Mouse (Mus musculus) macrophage (primary cell): Measurements from ENCODE around the gene Ube2g1. TPM values are rescaled to one million over a fixed set of nuclear protein-coding genes. Genes with fewer than 3 reads are reported as not detected.
A peak's percentile ranks its signal among the peaks of the same experiment; 100 is the strongest.
"Not testable (repeated sequence)": the region's sequence is repeated elsewhere in the genome, so short reads cannot be mapped to it uniquely, and the experiment has no call there.

Experiments
- H3K27ac ChIP-seq: fragments of 350-480 bp; formaldehyde crosslinking; 2 replicates; pipeline ENCODE4 v1.9.0; 2021
- H3K36me3 ChIP-seq: fragments of 350-480 bp; formaldehyde crosslinking; 2 replicates; pipeline ENCODE4 v1.9.0; 2021; ENCODE audit errors: inconsistent target
- H3K4me3 ChIP-seq: fragments of 350-480 bp; formaldehyde crosslinking; 2 replicates; pipeline ENCODE4 v1.9.0; 2021; ENCODE audit errors: inconsistent target
- H3K79me2 ChIP-seq: fragments of 350-480 bp; formaldehyde crosslinking; 2 replicates; pipeline ENCODE4 v1.9.0; 2021; ENCODE audit errors: inconsistent target
- WGBS: methylation state at CpG from one replicate; pipeline ENCODE4 v1.1.7; 2026; ENCODE audit warnings: inconsistent platforms; ENCODE audit not compliant: missing documents; 5-methylcytosine and 5-hydroxymethylcytosine counted together
- polyA plus RNA-seq: library from polyadenylated mRNA; stranded (reverse); fragments of 250-400 nt; gene quantifications from 3 replicates; pipeline ENCODE4 v1.2.4, GENCODE M21; 2018; ENCODE audit warnings: inconsistent platforms

The Ube2g1 gene
- polyA plus RNA-seq, 1 experiment from 2014 or later = 32.9 TPM

DNA sequence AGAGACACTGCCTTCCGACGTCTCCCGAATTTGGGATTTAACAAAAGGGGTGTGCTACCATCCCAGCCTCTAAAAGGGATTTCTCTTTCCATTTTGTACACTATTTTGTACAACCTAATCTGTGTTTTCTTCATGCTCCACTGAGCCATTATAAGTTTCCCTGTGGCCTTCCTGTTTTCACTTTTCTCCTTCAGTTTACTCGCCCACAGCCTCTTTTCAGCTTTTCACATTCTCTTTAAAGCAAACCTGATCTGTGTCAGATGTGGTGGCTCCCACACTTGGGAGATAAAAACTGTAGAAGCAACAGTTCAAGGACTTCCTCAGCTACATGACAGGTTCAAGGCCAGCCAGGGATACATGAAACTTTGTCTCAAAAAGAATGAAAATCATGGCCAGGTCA lies 85.3 kb downstream of the Ube2g1 start:
- Histone ChIP-seq H3K36me3 (no peaks in the 10 kb centered on the region), H3K4me3 (no peak overlapping the region), H3K27ac (peak overlapping the region; percentile 98), H3K79me2 (peaks cover 71% of the 10 kb centered on the region)
- WGBS = 85% methylated on average over 4 of the region's 4 CpGs

DNA sequence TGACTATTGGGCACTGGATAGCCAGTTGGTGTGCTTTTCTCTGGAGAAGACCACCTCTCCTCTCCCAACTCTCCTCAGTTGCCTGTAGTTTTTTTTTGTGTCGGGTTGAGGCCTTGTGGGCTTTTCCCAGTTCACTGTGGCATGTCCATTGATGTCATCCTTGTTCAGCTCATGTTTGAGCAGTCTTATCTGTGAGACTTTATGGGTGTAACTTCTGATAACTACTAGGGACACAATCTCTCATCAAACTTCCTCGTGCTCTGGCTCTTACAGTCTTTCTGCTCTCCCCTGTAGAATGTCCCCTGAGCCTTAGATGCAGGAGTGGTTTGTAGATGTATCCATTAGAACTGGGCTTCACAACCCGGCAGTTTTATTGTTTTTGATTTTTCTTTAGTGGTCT lies 87.9 kb downstream of the Ube2g1 start:
- Histone ChIP-seq H3K27ac (no peak overlapping the region), H3K36me3 (no peaks in the 10 kb centered on the region), H3K4me3 (no peak overlapping the region), H3K79me2 (peaks cover 98% of the 10 kb centered on the region)
- 97% methylated on average over 3 of the region's 3 CpGs for WGBS

DNA sequence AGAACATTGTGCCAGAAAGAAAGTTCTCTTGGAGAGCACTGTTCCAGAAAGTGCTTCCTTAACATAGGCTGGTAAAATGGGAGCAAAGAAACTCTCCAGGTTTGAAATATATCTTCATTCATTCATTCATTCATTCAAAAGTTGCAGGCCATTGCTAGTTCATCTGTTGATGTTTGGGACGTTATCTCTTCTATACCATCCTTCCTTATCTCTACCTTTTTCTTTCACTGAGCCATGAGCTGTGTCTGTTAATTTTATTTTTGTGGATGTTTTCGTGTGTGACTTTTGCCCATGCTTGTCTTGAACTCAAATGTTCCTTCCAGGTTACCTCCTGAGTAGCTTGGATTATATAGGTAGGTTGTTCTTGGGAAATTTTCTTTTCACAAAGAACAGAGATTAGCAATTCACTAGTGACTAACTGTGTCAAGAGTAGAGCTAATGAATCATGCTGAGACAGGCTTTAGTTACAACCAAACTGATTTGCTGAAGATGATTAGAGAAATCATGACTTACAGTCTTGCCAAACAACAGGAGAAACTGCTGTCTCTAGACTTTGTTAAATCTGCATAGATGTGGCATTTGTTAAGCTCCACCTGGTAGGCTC lies 89.4 kb downstream of the Ube2g1 start:
- 0 out of 2 replicates have a peak, but pooled peaks cover 5% of the 10 kb centered on the region for H3K36me3 ChIP-seq
- peaks cover 99% of the 10 kb centered on the region for H3K79me2 ChIP-seq
- peak overlapping the region; percentile 73 for H3K27ac ChIP-seq
- no peak overlapping the region for H3K4me3 ChIP-seq
- WGBS = 100% methylated on average over 1 of the region's 2 CpGs

DNA sequence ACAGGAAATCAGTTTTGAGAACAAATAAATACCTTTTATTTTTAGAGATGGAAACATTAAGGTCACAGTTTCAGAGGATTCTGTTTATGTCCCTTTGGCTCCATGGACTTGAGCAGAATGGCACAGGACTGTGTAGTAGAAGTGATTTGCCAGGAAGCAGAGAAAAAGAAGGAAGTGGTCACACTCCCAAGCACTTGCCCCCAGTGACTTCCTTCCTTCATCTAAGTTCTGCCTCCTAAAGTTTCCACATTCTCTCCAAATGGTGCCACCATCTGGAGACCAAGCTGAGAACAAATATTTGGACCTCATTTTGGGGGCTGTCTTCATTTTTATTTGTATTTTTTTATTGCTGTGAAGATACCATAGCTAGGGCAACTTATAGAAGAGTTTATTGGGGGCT lies 90.2 kb downstream of the Ube2g1 start:
- H3K27ac ChIP-seq = peak overlapping the region; percentile 73
- H3K4me3 ChIP-seq = no peak overlapping the region
- H3K79me2 ChIP-seq = peaks cover 99% of the 10 kb centered on the region
- 0 out of 2 replicates have a peak, but pooled peaks cover 8% of the 10 kb centered on the region for H3K36me3 ChIP-seq

DNA sequence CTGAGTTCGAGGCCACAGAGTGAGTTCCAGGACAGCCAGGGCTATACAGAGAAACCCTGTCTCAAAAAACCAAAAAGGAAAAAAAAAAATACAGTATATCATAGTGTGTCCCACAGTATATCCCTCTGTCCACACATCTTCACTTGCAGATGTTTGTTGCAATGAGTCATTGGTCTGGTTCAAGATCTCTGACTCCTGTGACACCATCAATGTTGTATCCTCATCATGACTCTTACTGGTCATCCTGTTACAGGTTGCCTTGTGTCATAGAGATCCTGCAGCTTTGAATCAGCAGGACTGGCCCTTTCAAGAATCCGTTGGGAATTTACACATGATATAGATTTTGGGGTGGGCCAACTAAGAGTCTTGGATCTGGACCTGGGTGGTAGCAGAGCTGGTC lies 98.0 kb downstream of the Ube2g1 start:
- H3K27ac ChIP-seq, H3K4me3 ChIP-seq: not testable (repeated sequence)
- Histone ChIP-seq H3K79me2 (peaks cover 100% of the 10 kb centered on the region), H3K36me3 (peaks cover 25% of the 10 kb centered on the region; the same call in 1 of the 2 replicates)
- WGBS = 95% methylated on average over 2 of the region's 2 CpGs

DNA sequence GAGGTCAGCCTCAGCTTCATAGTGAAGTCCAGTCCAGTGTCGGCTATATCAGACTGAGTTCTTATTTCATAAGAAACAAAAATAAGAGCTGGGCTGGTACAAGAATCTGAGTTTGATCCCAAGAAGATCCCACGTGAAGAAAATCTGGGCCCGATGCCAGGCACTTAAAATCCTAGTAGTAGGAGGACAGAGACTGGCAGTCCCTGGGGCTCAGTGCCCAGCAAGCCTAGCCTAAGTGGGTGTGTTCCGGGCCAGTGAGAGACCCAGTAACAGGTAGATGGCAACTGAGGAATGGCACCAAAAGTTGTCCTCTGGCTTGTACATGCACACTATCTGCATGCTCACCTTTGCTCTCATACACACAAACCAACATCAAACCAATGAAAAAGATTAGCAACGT lies 105.6 kb downstream of the Ube2g1 start:
- Histone ChIP-seq H3K27ac (no peak overlapping the region), H3K79me2 (peaks cover 100% of the 10 kb centered on the region), H3K36me3 (peaks cover 53% of the 10 kb centered on the region), H3K4me3 (no peak overlapping the region)
- 96% methylated on average over 5 of the region's 5 CpGs for WGBS

DNA sequence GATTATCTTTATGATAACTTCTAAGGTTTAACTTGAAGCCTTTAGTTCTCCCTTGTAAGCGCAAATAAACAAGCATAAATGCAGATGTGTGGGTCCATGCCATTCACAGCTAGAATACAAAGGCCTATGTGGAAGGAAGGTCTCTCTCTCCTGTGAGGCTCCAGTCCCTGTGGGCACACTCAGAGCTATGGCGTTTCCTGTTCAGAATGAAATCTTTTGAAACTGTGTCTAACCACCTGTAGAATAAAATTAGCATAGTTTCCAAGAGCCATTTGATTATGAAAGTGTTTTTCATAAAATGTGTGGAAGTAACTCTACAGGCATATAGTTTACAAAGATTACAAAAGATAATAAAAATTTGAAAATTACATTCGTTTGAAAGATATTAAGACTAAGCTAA lies 111.1 kb downstream of the Ube2g1 start:
- Histone ChIP-seq H3K79me2 (peaks cover 99% of the 10 kb centered on the region), H3K4me3 (no peak overlapping the region), H3K36me3 (peaks cover 72% of the 10 kb centered on the region), H3K27ac (no peak overlapping the region)
- WGBS = 72% methylated on average over 3 of the region's 3 CpGs

DNA sequence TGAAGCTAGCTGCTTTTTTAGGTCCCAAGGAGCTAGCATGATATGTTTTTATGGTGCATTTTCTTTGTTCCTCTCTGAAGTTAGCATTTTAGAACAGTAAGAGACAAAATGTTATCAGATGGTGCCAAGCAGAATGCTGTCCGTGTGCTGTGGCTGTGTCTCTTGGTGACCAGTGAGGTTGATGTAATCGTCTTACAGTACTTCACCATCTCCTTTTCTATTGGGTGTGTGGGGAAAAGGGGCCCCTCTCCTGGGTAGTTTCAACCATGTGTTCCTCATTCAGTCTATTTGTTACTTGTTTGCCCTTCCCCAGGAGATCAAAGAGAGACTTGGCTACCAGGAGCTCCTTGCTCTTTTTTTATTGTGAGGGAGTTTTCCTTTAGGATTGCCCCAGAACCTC lies 116.1 kb downstream of the Ube2g1 start:
- Histone ChIP-seq H3K4me3 (no peak overlapping the region), H3K27ac (no peak overlapping the region), H3K36me3 (peaks cover 58% of the 10 kb centered on the region), H3K79me2 (peaks cover 99% of the 10 kb centered on the region)
- 68% methylated on average over 2 of the region's 2 CpGs for WGBS

DNA sequence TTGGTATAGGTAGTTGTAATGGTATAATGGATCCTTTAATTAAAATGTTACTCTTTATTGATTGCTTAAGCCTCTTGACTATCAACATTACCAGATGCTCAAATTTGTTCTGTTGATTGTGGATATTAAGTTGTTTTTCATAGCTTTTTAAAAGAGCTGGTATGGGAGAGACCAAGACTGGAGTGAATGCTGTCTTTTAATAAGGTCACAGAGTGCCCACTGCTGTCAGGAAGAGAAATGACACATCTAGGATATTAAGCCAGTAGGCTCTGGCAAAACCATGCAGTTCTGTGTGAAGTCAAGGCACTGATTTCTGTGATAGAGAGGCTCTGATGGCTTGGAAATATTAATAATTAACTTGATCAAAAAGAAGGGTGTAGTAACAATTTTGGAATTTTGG lies 116.8 kb downstream of the Ube2g1 start:
- H3K79me2 ChIP-seq = peaks cover 99% of the 10 kb centered on the region
- H3K4me3 ChIP-seq = no peak overlapping the region
- no peak overlapping the region for H3K27ac ChIP-seq
- peaks cover 59% of the 10 kb centered on the region for H3K36me3 ChIP-seq

DNA sequence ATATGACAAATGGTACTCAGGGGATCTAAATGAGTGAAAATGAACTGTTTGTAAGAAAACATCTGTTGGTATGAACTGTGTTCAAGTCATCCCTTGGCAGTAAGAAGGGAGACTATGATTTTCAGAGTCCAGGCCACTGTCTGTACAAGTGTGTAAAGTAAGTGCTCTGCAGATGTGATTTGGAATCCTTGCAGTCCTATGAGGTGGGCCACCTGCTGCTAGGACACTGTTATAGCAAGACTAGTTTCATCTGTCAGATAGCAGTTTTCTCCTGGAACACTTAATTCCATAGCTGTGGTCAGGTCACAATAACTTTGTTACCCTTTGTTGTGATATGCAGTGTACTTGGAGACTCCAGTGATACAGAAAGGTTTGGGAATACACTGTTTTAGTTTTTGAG lies 118.9 kb downstream of the Ube2g1 start:
- Histone ChIP-seq H3K79me2 (peaks cover 86% of the 10 kb centered on the region), H3K4me3 (no peak overlapping the region), H3K27ac (no peak overlapping the region), H3K36me3 (peaks cover 72% of the 10 kb centered on the region)

DNA sequence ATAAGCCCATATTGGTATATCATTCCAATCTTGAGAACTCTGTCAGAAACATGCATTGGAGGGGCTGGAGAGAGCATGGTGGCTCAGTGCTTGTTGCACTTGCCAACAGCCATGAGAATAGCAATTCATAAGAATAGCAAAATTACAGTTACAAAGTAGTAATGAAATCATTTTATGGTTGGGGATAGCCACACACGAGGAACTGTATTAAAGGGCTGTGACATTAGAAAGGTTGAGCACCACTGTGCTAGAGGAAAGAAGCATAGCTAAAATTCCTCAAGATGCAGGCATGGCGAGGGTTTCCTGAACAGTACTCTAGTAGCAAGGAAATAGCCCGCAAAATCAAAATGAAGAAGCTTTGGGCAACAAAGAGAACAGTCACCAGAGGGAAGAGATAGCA lies 126.7 kb downstream of the Ube2g1 start:
- peaks cover 84% of the 10 kb centered on the region; the same call in 1 of the 2 replicates for H3K79me2 ChIP-seq
- no peak overlapping the region for H3K4me3 ChIP-seq
- 92% methylated on average over 3 of the region's 3 CpGs for WGBS
- H3K36me3 ChIP-seq = peaks cover 70% of the 10 kb centered on the region
- no peak overlapping the region for H3K27ac ChIP-seq

DNA sequence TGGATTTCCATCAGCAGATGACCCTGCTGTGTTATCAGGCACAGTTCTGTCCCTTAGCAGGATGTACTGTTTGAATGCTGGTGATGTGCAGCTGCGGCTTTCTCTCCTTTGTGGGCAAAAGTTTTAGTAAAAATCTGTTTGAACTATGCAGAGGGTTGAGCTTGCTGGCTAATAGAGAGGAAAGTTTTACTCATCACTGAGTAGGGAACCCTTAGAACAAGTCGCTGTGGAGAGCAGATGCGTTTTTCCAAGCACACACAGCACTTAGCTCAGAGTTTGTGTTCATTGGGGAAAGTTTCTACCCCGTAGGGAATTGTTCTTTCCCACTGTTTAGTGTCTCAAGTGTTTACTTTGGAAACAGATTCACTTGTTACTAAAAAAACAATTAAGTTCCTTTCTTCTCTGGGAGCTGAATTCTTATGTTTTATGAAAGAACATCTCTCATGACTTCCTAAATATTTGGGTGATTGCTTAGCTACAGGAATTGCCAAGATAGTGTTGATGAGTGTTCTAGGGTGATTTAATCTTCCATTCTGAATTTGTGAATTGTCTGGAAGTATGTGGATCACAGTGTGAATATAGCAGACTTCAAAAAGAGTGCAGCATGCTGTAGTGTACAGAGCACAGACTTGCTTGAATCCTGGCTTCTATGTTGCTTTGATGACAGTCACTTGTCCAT lies 127.9 kb downstream of the Ube2g1 start:
- H3K79me2 ChIP-seq = peaks cover 91% of the 10 kb centered on the region; the same call in 1 of the 2 replicates
- no peak overlapping the region for H3K4me3 ChIP-seq
- WGBS = 96% methylated on average over 4 of the region's 4 CpGs
- peaks cover 71% of the 10 kb centered on the region for H3K36me3 ChIP-seq
- H3K27ac ChIP-seq = no peak overlapping the region

DNA sequence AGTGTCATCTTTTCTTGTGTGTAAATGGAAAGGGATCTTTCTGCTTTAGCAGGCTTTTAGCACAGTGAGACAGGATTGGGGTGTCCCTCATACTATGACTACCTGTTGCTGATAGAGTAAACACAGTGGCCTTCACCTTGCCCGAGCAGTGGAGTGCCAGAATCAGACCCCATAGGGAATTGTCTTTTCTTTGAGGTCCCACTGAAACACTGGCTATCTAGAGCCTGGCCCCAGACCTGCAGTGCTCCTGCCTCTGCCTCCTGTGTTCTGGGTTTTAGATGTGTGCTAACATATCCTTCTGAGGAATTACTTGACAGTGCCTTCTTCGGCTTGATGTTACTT lies 128.4 kb downstream of the Ube2g1 start:
- peaks cover 94% of the 10 kb centered on the region; the same call in 1 of the 2 replicates for H3K79me2 ChIP-seq
- H3K4me3 ChIP-seq = no peak overlapping the region
- no peak overlapping the region for H3K27ac ChIP-seq
- WGBS = 94% methylated on average over 2 of the region's 2 CpGs
- peaks cover 71% of the 10 kb centered on the region for H3K36me3 ChIP-seq
